Mouse (Mus musculus): Measurements from ENCODE around the gene Amz2. TPM values are rescaled to one million over a fixed set of nuclear protein-coding genes. Genes with fewer than 3 reads are reported as not detected.
"Not testable (repeated sequence)": the region's sequence is repeated elsewhere in the genome, so short reads cannot be mapped to it uniquely, and the experiment has no call there.

The Amz2 gene
- polyA plus RNA-seq, 1 experiment from 2014 or later: 55.6 TPM

DNA sequence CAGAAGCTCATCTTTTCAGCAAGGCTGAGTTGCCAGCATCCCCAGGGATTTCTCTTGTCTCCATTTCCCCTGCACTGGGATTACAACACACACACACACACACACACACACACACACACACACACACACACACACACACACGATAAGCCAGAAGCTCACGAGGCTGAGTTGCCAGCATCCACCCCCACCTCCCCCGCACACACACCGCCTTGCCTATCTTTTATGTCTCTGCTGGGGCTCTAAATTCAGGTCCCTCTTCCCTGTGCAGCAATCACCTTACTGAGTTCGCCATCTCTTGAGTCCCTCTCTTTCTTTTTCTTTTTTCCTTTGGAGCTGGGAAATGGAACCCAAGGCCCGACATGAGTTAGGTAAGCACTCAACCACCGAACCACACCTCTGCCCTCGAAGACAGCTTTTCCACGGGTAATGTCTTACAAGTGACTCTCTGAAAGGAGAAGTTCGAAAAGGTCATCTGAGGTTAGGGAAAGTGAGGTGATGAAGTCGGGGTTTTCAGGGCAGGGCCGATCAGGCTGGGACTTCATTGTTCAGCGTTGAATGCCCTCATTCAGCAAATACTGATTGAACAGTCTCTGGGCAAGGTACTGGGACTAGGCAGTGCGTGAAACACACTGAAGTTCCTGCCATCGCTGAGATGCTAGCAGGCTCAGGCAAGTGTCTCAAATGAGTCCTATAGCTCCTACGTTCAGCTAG lies 54.0 kb downstream of the Amz2 start:
- Histone ChIP-seq H3K4me2 (replicated peaks) (no peak overlapping the region), H3K9me3 (ENCODE audit: control insufficient read depth, low read length) (no peaks in the 10 kb centered on the region), H3K27ac (no peak overlapping the region), H3K36me3 (replicated peaks; ENCODE audit: control insufficient read depth, insufficient read depth) (no peaks in the 10 kb centered on the region), H3K4me1 (replicated peaks; ENCODE audit: control insufficient read depth, insufficient read depth, low read length) (peaks cover 8% of the 10 kb centered on the region; the same call in 1 of the 2 replicates), H3K27me3 (ENCODE audit: control insufficient read depth, insufficient read depth, low read length) (no peaks in the 10 kb centered on the region), H3K9ac (no peak overlapping the region), H3K4me3 (replicated peaks; ENCODE audit: low read length) (no peak overlapping the region)
- ATAC-seq (ENCODE audit: low FRiP score) (no peak), DNase-seq (ENCODE audit: low spot score) (no peak)
- WGBS: 31% methylated on average over 16 of the region's 16 CpGs

DNA sequence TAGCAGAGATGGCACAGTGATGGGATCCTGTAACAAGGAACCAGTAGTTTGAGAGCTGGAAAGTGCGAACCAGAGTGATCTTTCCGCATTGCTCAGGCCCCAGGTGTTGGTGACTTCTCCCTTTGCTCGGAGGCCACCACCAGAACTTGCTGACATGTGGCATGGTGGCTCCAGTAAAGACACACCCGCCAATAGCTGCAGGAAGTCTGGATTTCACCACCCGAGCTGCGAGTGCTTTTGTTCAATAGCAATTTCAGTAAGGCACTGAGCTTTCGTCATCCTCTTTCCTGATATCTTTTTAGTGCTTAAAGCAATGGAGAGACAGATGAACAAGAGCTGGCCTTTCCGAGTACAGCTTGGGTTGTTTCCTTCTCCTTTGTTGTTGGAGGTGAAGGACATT lies 54.7 kb downstream of the Amz2 start:
- Histone ChIP-seq H3K4me1 (replicated peaks; ENCODE audit: control insufficient read depth, insufficient read depth, low read length) (peaks cover 8% of the 10 kb centered on the region; the same call in 1 of the 2 replicates), H3K27me3 (ENCODE audit: control insufficient read depth, insufficient read depth, low read length) (no peaks in the 10 kb centered on the region), H3K27ac (no peak overlapping the region), H3K4me3 (replicated peaks; ENCODE audit: low read length) (no peak overlapping the region), H3K9ac (no peak overlapping the region), H3K9me3 (ENCODE audit: control insufficient read depth, low read length) (no peaks in the 10 kb centered on the region), H3K4me2 (replicated peaks) (no peak overlapping the region), H3K36me3 (replicated peaks; ENCODE audit: control insufficient read depth, insufficient read depth) (no peaks in the 10 kb centered on the region)
- no peak for ATAC-seq (ENCODE audit: low FRiP score)
- no peak for DNase-seq (ENCODE audit: low spot score)
- WGBS: 80% methylated on average over 8 of the region's 8 CpGs

DNA sequence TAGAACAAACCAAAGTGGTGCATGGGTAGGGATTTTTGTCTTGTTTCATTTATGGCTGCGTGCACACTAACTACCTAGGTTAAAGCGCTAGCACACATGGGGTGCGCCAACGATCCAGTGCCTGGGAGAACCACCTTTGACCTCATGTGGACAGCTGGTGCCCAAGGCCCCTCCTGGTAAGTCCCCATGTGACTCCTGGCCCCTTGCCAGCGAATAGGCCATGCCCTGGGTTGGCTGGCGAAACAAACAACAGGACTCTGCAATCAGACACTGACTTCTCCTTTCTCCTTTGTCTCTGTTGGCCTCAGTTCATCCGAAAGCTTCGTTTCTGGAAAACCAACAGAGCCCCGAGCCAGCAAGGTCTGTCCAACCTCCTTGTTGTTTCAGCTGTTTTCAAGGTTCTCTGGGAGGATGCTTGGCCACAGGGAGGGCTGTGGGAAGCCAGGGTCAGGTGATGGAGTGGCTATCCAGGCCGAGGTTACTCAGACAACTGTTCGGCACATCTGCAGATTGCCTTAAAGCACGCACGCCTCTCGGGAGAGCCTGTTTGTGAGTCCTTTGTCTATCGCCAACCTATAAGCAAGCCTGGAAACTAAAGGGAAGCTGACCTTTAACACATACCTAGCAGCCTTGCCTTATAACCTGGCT lies 59.8 kb downstream of the Amz2 start:
- no peak overlapping the region for H3K9ac ChIP-seq
- ATAC-seq (ENCODE audit: low FRiP score) (no peak), DNase-seq (ENCODE audit: low spot score) (no peak)
- no peaks in the 10 kb centered on the region for H3K36me3 ChIP-seq (replicated peaks; ENCODE audit: control insufficient read depth, insufficient read depth)
- WGBS: 80% methylated on average over 15 of the region's 15 CpGs
- H3K27me3 ChIP-seq (ENCODE audit: control insufficient read depth, insufficient read depth, low read length): no peaks in the 10 kb centered on the region
- no peak overlapping the region for H3K27ac ChIP-seq
- no peaks in the 10 kb centered on the region for H3K4me1 ChIP-seq (replicated peaks; ENCODE audit: control insufficient read depth, insufficient read depth, low read length)
- no peak overlapping the region for H3K4me3 ChIP-seq (replicated peaks; ENCODE audit: low read length)
- no peak overlapping the region for H3K4me2 ChIP-seq (replicated peaks)
- H3K9me3 ChIP-seq (ENCODE audit: control insufficient read depth, low read length): no peaks in the 10 kb centered on the region

DNA sequence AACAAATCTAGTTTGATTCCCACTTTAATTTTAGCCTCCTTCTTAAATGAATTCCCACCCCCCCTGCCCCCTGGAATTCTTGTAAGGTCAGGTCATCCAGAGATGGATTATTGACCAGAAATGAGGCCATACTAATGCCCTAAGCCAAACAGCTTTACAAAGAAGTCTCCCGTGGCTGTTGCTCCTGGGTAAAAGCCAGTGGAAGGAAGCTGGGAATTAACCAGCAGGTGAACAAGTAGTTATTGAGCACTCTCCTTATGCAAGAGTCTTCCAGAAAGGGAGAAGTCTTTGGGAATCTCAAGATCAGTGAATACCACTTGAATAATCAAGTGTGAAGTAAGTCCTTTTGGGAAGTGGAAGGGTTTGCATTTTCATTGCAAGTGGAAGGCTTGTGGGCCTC lies 61.4 kb downstream of the Amz2 start:
- no peaks in the 10 kb centered on the region for H3K27me3 ChIP-seq (ENCODE audit: control insufficient read depth, insufficient read depth, low read length)
- DNase-seq (ENCODE audit: low spot score) (no peak), ATAC-seq (ENCODE audit: low FRiP score) (no peak)
- H3K9ac ChIP-seq: no peak overlapping the region
- no peaks in the 10 kb centered on the region for H3K36me3 ChIP-seq (replicated peaks; ENCODE audit: control insufficient read depth, insufficient read depth)
- H3K27ac ChIP-seq: no peak overlapping the region
- H3K4me3 ChIP-seq (replicated peaks; ENCODE audit: low read length): no peak overlapping the region
- no peaks in the 10 kb centered on the region for H3K4me1 ChIP-seq (replicated peaks; ENCODE audit: control insufficient read depth, insufficient read depth, low read length)
- no peaks in the 10 kb centered on the region for H3K9me3 ChIP-seq (ENCODE audit: control insufficient read depth, low read length)
- WGBS: 38% methylated on average over 1 of the region's 1 CpGs
- H3K4me2 ChIP-seq (replicated peaks): no peak overlapping the region

DNA sequence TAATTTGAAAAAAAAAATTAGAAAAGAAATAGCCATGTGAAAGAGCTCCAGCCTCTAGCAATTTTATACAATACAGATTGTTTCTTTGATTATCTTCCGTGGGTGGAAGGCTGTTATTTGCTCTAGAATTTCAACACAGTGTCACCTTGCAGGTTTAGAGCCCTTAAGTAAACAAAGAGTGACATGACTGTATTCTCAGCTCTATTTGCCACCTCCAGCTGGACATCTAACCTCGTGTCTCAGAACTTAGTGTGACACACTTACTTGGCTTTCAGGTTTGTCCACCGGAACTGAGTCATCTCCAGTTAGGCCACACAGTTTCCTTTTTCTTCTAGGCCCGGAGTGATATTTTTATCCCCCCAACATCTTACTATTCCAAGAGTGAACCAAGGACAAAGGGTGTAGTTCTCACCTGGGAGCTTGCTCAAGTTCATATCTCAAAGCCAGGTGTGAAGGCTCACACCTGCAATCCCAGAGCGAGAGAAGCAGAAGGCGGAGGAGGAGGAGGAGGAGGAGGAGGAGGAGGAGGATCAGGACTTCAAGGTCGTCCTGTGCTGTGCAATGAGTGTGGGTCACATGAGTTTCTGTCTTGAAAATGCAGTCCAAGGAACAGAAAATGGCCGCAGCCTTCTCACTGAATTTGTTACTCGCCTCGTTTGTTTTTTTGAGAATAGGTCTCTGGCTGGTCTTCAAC lies 62.4 kb downstream of the Amz2 start:
- no peak overlapping the region for H3K4me3 ChIP-seq (replicated peaks; ENCODE audit: low read length)
- DNase-seq (ENCODE audit: low spot score) (no peak), ATAC-seq (ENCODE audit: low FRiP score) (no peak)
- no peak overlapping the region for H3K4me2 ChIP-seq (replicated peaks)
- H3K9me3 ChIP-seq (ENCODE audit: control insufficient read depth, low read length): no peaks in the 10 kb centered on the region
- H3K4me1 ChIP-seq (replicated peaks; ENCODE audit: control insufficient read depth, insufficient read depth, low read length): no peaks in the 10 kb centered on the region
- 91% methylated on average over 10 of the region's 10 CpGs for WGBS
- no peak overlapping the region for H3K9ac ChIP-seq
- H3K27ac ChIP-seq: no peak overlapping the region
- no peaks in the 10 kb centered on the region for H3K36me3 ChIP-seq (replicated peaks; ENCODE audit: control insufficient read depth, insufficient read depth)
- no peaks in the 10 kb centered on the region for H3K27me3 ChIP-seq (ENCODE audit: control insufficient read depth, insufficient read depth, low read length)

- Histone ChIP-seq H3K4me2 (replicated peaks) (no peak overlapping the region), H3K27ac (no peak overlapping the region), H3K36me3 (replicated peaks; ENCODE audit: control insufficient read depth, insufficient read depth) (no peaks in the 10 kb centered on the region), H3K9ac (no peak overlapping the region), H3K4me1 (replicated peaks; ENCODE audit: control insufficient read depth, insufficient read depth, low read length) (no peaks in the 10 kb centered on the region), H3K4me3 (replicated peaks; ENCODE audit: low read length) (no peak overlapping the region), H3K27me3 (ENCODE audit: control insufficient read depth, insufficient read depth, low read length) (no peaks in the 10 kb centered on the region), H3K9me3 (ENCODE audit: control insufficient read depth, low read length) (no peaks in the 10 kb centered on the region)
- 79% methylated on average over 2 of the region's 2 CpGs for WGBS
- no peak for ATAC-seq (ENCODE audit: low FRiP score)
- no peak for DNase-seq (ENCODE audit: low spot score)
These were observed 64.0 kb downstream of the Amz2 start for GRCm38 (mm10) chr11:109489763-109490162.

GRCm38 (mm10) chr11:109491844-109492243 lies 66.1 kb downstream of the Amz2 start:
- ATAC-seq (ENCODE audit: low FRiP score): no peak
- no peak overlapping the region for H3K27ac ChIP-seq
- H3K9ac ChIP-seq: no peak overlapping the region
- 92% methylated on average over 4 of the region's 4 CpGs for WGBS
- no peak overlapping the region for H3K4me2 ChIP-seq (replicated peaks)
- no peaks in the 10 kb centered on the region; the same call in 1 of the 2 replicates for H3K4me1 ChIP-seq (replicated peaks; ENCODE audit: control insufficient read depth, insufficient read depth, low read length)
- H3K9me3 ChIP-seq (ENCODE audit: control insufficient read depth, low read length): no peaks in the 10 kb centered on the region
- no peak overlapping the region for H3K4me3 ChIP-seq (replicated peaks; ENCODE audit: low read length)
- no peak for DNase-seq (ENCODE audit: low spot score)
- H3K36me3 ChIP-seq (replicated peaks; ENCODE audit: control insufficient read depth, insufficient read depth): no peaks in the 10 kb centered on the region
- no peaks in the 10 kb centered on the region for H3K27me3 ChIP-seq (ENCODE audit: control insufficient read depth, insufficient read depth, low read length)

GRCm38 (mm10) chr11:109492847-109493464 lies 67.2 kb downstream of the Amz2 start:
- H3K4me2 ChIP-seq (replicated peaks); ATAC-seq (ENCODE audit: low FRiP score); DNase-seq (ENCODE audit: low spot score); H3K9me3 ChIP-seq (ENCODE audit: control insufficient read depth, low read length); H3K27me3 ChIP-seq (ENCODE audit: control insufficient read depth, insufficient read depth, low read length); H3K9ac ChIP-seq; H3K27ac ChIP-seq; H3K4me3 ChIP-seq (replicated peaks; ENCODE audit: low read length); H3K4me1 ChIP-seq (replicated peaks; ENCODE audit: control insufficient read depth, insufficient read depth, low read length); H3K36me3 ChIP-seq (replicated peaks; ENCODE audit: control insufficient read depth, insufficient read depth): not testable (repeated sequence)
- WGBS: 76% methylated on average over 8 of the region's 8 CpGs
